In genomic region chr5:47464848-47465247, GRCm38 (mm10) we compare ENCODE assay signal across 14 mouse cellular contexts.
"Had no signal": no experiment of that assay in that cellular context is flagged by ENCODE, and none has a peak within 500 bp of the region (broad histone marks: within the 10 kb centered on the region; RNA-seq: fewer than 3 reads in every experiment).

No protein-coding gene starts in this region.

- ATAC-seq: liver, embryonic 12.5 days; midbrain, embryonic 15.5 days had no signal

- DNase-seq: kidney, adult 8-10 months; kidney, postnatal 10 days; kidney, postnatal 4 days; liver; lung, adult 18-20 months; lung, postnatal 10 days; lung, postnatal 36 days; right cerebral cortex, adult 18-20 months; right cerebral cortex, postnatal 14 days; right cerebral cortex, postnatal 4 days; thymus, adult 2 months; thymus, postnatal 14 days had no signal
